Mouse (Mus musculus) gastrocnemius, postnatal 25 days (tissue): ENCODE measurements around the gene Evi2b. TPM values are rescaled to one million over a fixed set of nuclear protein-coding genes. Genes with fewer than 3 reads are reported as not detected.

Source experiments
- DNase-seq: peaks from one replicate; pipeline ENCODE4 v3.0.0; 2022
- total RNA-seq, 2 experiments: library from RNA; stranded (reverse); gene quantifications; 1 replicate in 1 of 2; 2 replicates in 1 of 2; pipeline ENCODE4 v1.2.3; 2021

Gene Evi2b
- total RNA-seq, 2 experiments from 2014 or later, result 0.21 to 0.31 TPM

DNA sequence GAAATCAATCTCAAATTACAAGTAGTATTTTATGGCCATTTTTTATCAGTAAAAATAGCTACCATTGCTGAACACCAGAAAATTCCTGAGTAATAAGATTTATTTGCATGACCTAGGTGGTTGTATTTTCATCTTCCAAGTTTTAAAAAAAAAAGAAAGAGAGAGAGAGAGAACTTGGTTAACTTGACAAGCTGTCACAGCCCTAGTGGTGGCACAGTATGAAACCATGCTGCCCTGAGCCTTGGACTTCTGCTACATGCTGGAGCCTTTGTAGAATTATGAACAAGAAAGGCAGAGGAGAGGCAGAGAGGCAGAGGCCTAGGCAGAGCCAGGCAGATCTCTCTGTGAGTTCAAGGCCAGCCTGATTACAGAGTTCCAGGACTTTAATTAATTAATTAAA is 1.6 kb downstream of the Evi2b start:
- DNase-seq, result no peak

DNA sequence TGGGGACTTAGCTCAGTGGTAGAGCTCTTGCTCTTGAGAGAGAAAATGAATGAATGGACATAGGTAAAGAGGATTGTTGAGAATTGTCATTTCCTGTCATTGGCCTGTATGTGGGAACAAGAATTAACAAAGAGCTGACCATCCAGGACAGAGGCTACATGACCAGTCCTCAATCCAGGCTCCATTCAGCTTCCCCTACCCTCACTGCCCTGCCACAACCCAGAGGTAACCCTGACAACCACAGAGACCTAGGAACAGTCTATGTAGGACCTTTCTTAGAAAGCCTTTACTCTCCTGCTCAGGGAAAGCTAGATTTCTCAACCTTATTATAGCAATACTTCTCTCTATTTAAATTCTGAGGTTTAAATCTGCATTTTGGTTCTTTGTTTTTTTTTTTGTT is 2.8 kb downstream of the Evi2b start:
- DNase-seq, result no peak

DNA sequence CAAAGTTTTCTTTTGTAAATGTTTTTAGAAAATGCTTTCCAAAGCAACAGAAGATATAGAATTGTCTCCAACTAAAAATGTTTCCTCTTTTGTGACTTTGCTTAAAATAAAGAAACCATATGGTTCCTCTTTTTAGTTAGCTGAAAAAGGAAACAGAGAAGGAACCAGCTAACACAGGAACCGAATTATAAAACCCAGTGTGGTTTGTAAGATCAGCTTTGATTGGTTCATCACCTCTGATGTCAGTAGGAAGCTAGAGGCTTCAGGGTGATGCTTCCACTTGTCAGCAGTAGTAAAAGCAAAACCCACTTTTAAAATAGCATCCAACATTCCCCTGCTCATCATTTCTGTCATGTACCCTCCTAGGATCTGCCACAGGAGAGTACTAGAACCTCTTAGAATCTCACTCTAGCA is 3.7 kb downstream of the Evi2b start:
- no peak for DNase-seq

DNA sequence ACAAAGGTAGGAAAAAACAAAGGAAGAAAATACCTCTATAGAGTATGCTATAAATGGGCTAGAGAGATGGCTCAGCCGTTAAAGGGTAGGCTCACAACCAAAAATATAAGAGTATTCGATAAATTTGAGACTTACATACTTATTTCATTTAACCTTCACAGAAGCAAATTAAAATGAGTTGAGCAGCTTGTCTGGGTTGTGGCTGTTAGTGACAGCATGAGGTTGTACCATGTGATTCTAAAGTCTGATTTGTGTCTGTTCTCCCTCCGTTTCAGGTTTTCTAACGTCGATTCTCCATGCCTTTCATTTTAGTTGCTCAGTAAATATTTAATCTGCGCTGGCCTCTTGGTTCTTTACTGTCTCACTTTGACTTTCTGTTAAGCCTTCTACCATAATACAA is 4.3 kb downstream of the Evi2b start:
- DNase-seq, result no peak

DNA sequence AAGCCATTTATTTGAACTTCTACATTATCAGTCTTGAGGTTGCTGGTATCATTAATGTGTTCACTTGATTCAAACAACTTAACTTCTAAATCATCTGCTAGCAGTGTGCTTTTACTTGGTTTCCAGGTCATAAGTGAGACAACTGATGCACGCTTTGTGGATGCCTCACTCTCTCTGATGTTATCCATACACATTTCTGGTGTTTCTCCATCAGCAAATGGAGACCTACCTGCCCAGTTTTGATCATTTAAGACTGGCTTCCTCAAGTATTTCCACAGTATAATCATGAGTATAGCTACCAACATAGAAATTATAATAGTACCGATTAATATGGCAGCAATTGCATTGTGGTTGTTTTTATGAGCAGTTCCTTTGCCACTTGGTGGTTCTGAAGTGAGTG is 7.8 kb downstream of the Evi2b start:
- DNase-seq, result no peak

DNA sequence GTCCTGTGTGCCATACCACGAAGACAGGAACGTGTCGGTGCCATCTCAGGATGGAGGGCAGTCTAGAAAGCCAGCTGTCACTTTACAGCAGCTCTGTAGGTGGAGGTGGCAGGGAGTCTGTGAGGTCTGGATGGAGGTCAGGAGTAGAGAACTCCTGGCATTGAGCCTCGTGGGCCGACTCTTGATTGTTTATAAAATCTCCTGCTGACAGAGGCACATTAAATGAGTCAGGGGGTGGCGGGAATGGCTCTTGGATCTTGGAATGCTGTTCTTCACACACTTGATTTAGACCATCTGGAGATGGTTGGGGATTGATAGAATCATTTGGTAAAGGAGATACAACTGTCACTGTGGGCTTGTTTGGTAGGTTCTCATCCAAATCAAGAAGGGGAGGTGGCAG is 8.2 kb downstream of the Evi2b start:
- no peak for DNase-seq

DNA sequence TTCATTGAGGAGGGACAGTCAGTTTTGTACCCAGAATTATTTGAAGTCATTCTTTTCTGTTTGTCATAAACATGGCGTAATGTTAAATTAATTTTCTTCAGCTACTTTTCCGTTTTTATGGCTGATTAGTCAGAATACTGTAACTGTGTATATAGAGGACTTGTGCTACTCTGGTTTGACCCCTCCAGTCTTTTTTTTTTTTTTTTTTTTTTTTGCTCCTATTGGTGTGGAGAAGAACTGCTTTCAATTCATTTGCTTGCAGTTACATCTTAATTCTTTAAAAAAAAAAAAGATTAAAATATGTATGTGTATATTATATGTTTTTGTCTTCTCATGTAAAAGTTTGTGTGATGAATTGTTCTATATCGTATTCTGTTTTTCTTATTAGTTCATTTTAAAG is 11.6 kb downstream of the Evi2b start:
- no peak for DNase-seq

DNA sequence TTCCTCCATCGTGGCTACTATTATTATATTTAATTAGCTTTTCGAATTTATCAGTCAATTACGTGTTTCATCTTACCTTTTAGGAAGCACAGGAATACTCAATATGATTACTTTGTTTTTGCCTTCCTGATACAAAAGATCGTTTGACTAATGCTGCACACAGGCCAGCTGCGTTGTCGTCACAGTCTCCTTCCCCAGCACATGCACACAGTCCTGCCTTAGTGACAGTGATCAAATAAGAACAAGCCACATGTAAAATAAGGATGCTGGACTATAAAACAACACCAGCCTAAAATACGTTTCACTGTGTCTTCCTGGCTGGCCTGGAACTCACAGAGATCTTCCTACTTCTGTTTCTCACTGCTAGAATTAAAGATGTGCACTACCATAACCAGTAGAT is 19.1 kb downstream of the Evi2b start:
- no peak for DNase-seq

DNA sequence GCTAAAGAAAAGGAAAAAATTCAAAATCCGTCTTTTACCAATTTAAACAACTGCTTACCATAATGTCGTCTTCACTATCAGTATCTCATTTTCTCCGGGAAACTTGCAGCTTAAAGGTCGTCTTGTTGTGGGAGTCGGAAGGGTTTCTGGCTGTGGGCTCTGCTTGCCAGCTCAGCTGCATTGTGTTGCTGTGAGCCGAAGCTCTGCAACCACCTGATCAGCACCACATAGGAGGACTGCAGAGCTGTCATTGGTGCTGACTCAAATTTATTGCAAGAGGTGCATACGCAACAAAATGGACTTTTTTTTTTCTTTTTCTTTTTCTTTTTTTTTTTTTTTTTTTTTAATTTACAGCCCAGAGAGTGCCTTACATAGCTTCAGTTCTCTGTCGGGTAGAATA is 19.7 kb downstream of the Evi2b start, which contains the start of gene Omg:
Omg (minus strand) TSS at position 240 of the 400 bp plus-strand sequence.
- DNase-seq, result no peak

DNA sequence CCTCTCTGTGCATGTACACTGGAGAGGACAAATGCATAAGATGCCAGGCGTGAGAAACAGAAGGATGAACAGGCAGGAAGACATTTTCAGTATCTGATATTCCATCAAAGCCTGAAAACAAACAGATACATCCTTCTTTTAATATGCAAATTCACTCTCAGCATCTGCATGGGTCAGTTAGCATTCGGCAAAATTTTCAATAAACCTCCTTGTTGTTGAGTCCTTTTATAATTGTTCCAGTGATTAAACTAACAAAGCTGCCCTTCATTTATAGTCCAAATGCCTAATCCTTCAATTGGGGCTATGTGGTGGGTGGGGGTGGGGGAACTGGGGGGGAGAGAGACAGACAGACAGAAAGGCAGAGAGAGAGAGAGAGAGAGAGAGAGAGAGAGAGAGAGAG is 20.6 kb downstream of the Evi2b start:
- no peak for DNase-seq

DNA sequence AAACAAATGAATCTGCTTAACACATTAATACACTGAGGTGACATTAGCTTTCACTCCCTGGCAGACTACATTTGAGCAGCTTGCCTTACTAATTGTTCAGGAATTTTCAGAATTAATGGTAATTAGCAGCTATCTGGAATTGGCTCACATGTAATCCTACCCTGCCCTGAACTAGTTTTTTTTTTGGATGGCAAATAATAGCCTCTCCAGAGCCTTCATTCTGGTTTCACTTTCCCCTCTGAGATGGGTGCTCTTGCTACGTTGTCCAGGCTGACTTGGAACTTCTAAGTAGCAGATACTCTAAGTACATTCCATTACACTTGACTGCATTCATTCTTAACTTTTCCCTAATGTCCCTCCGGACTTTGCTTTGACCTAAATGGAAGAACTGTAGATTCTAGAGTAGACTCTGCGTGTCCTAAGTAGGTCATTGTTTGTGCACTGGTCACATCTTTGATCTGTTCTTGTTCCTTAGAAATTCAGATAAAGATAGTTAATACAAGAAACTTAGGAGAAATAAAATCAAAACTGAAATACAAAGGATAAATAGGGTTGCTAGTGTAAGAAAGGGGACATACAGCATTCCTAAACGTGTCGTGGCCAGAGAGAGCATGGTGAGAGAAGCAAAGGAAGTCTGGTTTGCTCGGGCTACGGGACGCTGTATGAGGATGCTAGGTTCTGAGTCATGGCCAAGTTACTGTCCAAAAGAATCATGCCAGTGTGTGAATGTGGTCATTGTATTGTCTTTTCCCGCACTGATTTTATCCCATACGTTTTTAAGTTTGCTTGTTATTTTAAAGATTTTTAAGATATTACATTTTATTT is 28.4 kb downstream of the Evi2b start:
- no peak for DNase-seq

DNA sequence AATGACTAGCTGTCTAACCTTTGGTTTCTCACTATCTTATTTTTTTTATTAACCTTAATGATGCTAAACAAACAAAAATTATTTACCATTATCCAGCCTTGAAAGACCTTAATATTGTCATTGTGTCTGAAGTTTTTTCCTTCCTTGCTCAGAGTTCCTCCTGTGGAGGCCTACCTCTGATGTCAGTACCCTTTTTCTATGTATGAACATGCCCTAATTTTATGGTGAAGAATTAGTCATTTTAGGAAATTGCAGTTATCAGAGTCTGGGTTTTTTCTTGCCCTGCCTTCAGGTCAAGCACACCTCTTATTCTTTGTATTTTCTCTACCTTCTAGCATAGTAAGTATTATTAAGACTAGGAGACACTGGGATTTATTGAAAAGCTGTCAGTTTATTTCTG is 38.8 kb downstream of the Evi2b start:
- no peak for DNase-seq

DNA sequence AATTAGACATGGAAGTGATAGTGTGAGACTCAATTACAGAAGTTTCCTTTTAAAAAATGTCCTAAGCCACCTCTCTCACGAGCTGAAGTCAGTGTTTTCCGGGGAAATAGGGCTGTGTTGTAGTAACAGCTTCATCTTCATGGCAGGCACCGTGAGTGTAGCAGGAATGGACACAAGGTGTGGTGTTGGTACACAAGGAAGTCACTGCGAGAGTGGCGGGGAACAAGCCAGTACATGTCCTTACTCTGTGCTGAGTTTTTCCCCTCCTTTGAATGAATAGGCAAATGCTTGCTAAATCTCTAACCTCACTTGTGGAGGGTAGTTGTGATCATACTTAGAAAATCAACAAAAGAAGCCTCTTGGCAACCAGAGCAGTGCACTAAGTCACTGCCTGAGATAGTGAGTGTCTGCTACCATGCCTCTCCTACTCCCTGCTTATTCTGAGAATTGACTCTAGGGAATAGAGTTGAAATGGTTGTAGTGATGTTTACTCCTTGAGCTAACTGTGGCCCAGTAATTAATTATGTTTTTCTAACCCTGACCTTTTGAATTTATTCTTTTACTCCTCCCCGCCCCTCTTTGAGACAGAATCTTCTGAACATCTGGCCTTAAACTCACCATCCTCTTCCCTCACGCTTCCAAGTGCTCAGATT is 39.6 kb downstream of the Evi2b start:
- DNase-seq, result no peak

DNA sequence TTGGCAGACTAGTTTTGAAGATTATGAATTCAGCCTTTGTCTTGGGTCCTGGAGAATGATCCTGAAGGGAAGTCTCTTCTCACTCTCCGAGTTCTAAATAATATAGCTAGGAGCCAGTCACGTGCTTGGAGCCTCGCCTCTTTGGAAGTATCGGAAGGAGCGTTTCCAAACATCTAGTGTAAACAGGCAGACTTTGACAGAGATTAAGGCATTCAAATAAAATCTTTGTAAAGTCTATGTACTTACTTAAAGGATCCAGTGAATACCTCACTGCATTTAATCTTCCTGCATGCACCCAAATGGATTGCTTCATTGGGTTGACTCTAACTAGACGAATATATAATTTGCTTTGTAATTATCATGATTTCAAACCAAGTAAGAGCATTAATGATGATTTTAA is 40.2 kb downstream of the Evi2b start:
- no peak for DNase-seq

DNA sequence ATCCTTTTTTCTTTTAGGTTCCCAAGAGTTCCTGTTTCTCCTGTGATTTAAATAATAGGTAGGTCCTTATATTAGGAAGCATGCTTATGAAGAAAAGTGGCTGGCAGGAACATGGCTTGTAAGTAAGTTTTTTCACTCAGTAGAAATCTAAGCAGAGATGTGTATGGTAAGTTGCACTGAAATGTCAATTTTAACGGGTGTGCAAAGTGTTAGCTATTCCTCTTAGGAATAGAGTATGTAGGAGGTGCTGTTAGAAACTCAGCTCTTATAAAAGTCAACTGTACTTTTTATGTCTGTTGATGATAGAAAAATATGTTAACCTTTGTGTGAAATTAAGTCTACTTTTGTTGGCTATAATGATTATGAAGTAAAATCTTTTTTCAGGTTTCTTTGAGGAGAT is 55.5 kb downstream of the Evi2b start:
- DNase-seq, result no peak

Other genes with a start within 250 kb of the Evi2b start
- gene Gm9964, start 226.9 kb downstream of the Evi2b start, total RNA-seq, result not detected
- 10 to 100 TPM; 15.8 to 17.4 TPM for gene Nf1, start 184.1 kb downstream of the Evi2b start, total RNA-seq
- gene Omg, start 19.7 kb downstream of the Evi2b start, total RNA-seq, result not detected
- gene Evi2, start 6.8 kb upstream of the Evi2b start, total RNA-seq, result under 1 TPM in 1 of 2 experiments, not detected in 1; 0.13 TPM
- gene Evi2a, start 6.8 kb upstream of the Evi2b start, total RNA-seq, result 1 to 10 TPM; 3.0 to 3.8 TPM
- 1 to 10 TPM in 1 of 2 experiments, under 1 TPM in 1; 0.99 to 1.8 TPM for gene Rab11fip4, start 67.5 kb upstream of the Evi2b start, total RNA-seq